Mouse (Mus musculus) heart, adult 2 months (tissue): ENCODE results near the gene Padi2.

Experiments
- CTCF ChIP-seq: fragments of 200-600 bp; IDR thresholded peaks from 2 replicates; pipeline ENCODE4 v1.8.1; 2022; ENCODE audit warnings: antibody characterized with exemption, mild to moderate bottlenecking, moderate library complexity
- EP300 ChIP-seq: fragments of 200-500 bp; IDR thresholded peaks from 2 replicates; pipeline ENCODE4 v1.6.1; 2011; ENCODE audit warnings: low read depth, low read length, control low read depth; ENCODE audit not compliant: insufficient read depth
- POLR2A ChIP-seq: fragments of 200-500 bp; IDR thresholded peaks from 2 replicates; pipeline ENCODE4 v1.6.1; 2011; ENCODE audit warnings: mild to moderate bottlenecking, low read depth, low read length, control low read depth; ENCODE audit not compliant: insufficient read depth

DNA sequence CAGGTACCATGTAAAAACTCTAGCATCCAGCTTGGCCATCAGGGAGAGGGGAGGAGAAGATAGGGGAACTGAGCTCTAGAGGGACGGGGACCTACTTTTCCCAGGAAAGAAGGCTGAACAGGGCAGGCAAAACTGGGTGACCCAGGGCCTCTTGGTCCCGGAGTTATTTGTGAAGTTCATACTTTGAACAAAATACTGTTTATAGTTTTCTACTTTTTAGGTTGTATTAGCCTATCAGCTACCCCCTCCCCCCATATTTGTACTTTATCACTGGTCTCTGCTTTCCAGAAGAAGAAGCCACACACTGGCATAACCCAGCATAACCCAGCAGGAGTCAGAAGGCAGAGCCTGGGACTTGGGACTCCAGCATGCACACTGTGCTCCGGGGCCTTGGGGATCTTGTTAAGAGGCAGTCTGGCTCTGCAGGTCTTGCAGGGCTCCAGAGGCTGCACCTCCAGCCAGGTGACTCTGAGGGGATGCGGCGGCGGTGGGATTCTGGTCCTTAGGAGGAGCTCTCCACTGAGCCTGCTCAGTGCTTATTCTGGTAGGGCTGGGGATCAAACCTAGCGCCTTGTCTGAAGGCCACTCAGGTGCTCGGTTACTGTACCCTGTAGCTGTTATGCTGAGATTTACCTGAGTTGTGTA lies 25.0 kb upstream of the Padi2 start:
- TF ChIP-seq CTCF (no peak), POLR2A (no peak), EP300 (no peak)
